Mouse (Mus musculus): ENCODE data around the gene Igbp1b.

DNA sequence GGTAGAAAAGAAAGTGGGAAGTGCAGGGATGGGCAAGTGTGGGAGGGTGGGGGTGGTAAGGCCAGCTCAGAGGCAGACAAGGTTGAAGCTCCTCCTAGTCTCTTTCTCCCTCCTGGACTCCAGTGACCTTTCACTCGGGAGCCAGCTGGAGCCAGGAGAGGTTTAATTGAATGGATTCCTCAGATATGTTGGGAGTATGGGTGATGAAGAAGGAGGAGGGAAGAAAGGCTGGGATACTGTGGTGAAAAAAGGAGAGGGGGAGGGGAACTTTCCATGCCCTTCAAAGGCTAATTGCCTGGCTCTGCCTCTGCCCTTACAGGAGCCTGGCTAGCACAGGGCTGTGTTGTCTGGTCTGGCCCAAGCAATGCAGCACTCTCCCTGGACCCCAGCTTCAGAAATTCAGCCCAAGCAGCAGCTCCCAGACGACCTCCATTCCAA, 14.4 kb upstream of the Igbp1b start:
- TF ChIP-seq EP300 (IDR thresholded peaks at IDR 0.05; ENCODE audit: low read depth) (no peak), CTCF (IDR thresholded peaks at IDR 0.05; ENCODE audit: low read depth) (no peak)

Data from liver, embryonic 14.5 days (tissue).